Mouse (Mus musculus): ENCODE results near the gene Zfp346.
"Not testable (repeated sequence)": the region's sequence is repeated elsewhere in the genome, so short reads cannot be mapped to it uniquely, and the experiment has no call there.

Gene Zfp346

DNA sequence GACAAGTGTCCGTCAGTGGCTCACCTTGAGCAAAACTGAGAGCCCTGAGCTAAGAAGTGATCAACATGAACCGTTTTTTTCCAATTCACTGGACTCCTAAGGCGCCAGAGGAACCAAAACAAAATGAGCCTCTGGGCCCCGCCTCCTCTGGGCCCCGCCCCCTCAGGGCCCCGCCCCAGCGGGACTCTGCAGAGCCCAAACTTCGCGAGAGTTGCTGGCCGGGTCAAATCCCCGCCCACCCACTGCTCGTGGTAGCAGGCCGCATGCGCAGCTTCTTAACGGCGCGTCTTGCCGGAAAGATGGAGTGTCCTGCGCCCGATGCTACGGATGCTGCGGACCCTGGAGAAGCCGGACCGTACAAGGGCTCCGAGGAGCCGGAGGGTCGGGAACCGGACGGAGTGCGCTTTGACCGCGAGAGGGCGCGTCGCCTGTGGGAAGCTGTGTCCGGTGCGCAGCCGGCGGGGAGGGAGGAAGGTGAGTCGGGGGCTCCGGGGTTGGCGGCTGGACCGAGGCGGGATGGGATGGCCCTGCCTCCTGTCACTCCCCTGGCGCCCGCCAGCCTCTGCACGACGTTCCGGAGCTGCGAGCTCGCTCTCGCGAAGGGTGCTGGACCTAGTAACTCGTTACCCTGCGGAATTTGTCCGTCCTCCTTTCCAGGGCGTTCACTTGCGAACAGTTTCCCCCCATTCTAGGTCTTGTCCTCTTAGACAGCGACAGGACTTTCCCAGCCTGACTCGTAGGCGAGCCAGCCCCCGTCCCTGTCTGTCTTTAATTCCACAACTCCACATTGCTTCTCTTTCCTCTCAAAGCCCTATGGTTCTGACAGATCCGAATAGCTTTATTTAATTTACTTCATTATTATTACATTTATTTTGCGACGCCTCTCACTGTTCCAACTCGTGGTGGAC lies at the start of gene Zfp346:
TSS of gene Zfp346 (plus strand) at position 267 of the 908 bp plus-strand sequence.
- DNase-seq (ENCODE audit: low spot score) = peak; percentile 97

GRCm38 (mm10) chr13:55058042-55058441 lies 47.1 kb upstream of the Zfp346 start:
- DNase-seq (ENCODE audit: low spot score) = peak; percentile 12

- no peak for DNase-seq (ENCODE audit: low spot score)
These were observed 41.8 kb upstream of the Zfp346 start for GRCm38 (mm10) chr13:55063276-55063675.

DNA sequence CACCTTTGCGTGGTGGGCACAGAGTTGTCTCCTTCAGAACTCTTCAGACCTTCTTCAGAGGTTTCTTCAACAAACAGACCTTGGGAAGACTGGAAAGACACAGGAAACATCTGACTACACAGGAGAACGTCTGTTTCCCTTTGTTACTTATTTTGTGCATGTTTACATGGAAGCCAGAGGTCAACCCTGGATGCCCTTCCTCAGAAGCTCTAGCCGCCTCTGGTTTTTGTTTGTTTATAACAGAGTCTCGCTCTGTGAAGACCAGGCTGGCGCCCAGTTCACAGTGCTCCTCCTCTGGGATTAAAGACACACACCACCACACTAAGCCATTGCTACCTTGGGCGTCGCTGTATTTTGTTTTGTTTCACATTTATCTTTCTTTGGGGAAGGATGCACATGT lies 35.4 kb upstream of the Zfp346 start:
- DNase-seq (ENCODE audit: low spot score) = no peak

DNA sequence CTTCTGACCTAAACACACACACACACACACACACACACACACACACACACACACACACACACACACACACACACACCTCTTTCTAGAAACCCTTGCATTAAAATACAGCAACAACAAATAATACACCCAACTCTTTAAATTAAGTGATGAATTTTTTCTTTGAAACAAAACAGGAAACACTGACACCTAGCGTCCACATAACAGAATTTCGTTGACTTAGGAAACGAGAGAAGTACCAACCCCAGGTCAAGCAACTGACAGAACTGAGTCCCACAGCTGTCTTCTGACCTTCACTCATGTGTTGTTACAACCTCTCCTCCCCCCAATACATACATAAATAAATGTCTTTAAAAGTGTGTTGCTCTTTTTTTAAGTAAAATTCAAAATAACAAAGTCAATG lies 33.8 kb upstream of the Zfp346 start:
- peak; percentile 71 for DNase-seq (ENCODE audit: low spot score)

DNA sequence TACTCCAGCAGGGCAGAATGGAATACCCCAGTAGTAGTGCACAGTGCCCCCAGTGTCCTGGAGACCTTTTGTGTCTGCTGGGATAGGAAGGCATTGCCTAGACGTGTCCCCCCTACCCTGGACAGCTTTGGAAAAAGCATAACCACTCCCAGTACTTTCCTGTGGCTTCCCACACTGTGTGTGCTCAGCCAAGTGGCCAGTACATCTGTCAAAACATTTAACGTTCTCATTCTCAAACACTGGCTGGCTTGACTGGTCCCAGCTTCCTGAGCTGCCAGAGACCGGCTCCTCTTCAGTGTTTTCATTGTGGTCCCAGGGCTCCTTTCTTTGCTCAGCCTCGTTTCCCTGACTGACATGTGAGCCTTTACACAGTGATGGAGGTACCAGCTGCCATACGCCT lies 29.5 kb upstream of the Zfp346 start:
- DNase-seq (ENCODE audit: low spot score) = no peak

- DNase-seq (ENCODE audit: low spot score) = no peak
These were observed 12.5 kb upstream of the Zfp346 start for GRCm38 (mm10) chr13:55092588-55092987.

GRCm38 (mm10) chr13:55097841-55098240 lies 7.3 kb upstream of the Zfp346 start:
- not testable (repeated sequence) for DNase-seq (ENCODE audit: low spot score)

DNA sequence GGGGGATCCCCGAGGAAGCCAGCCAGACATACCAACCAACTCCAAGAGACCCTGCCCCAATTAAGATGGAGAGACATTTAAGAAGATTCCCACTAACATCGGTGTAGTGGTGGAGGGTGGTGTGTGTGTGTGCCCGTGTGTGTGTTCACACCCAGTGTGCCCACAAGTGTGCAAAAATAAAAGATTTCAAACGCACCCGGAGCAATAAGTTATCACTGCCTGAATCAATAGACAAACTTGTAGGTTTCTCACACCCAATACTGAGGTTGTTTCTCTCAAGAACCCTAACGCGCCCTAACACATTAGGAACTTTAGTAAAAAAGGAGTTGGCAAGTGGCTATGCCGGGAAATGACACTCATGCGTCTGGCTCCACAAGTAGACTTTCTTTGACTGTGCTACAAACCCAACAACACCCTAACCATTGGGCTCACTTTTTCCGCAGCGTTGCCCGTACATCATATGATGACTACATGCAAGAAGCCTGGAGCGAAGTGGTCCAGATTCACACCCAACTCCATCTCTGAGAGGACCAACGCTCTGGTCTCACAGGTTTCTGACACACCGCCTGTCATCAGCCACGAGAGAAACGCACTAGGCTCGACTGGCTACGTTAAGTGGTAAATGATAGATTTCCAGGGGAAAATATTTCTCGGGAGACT lies 5.9 kb upstream of the Zfp346 start:
- peak; percentile 65 for DNase-seq (ENCODE audit: low spot score)

DNA sequence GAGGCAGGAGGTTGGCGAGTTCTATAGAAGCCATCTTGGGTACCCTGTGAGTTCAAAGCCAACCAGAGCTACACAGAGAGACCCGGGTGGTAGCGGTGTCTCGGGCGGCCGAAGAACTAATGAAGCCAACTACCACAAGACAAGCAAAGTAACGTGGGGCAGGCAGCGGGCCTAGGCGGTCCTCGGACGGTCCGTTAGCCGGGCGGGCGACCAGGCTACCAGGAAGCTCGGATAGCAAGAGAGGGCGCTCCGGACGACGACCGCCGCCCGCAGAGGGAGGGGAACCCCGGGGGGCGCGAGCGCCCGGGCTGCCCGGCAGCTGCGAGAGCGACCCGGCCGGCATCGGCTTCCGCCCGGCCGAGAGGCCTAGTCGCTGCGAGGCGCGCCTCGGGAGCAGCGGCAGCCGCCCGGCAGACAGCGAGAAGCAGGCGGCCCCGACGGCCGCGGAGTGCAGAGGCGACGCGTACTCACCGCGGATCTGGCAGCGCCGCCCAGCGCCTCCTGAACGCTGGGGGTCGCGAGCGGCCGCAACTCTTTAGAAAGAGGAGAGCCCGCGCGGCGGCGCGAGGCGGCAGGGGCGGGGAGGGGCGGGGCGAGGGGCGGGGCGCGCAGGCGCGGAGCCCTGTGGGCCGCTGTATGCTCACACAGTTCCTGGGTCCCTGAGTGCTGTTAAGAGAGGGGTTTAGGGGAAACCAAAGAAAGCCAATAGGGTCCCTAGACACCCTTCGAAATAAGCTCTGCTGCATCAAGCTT lies 5.2 kb upstream of the Zfp346 start, which contains the start of gene Uimc1:
TSS of gene Uimc1 (minus strand) at position 575 of the 753 bp plus-strand sequence.
- DNase-seq (ENCODE audit: low spot score) = peak; percentile 92

DNA sequence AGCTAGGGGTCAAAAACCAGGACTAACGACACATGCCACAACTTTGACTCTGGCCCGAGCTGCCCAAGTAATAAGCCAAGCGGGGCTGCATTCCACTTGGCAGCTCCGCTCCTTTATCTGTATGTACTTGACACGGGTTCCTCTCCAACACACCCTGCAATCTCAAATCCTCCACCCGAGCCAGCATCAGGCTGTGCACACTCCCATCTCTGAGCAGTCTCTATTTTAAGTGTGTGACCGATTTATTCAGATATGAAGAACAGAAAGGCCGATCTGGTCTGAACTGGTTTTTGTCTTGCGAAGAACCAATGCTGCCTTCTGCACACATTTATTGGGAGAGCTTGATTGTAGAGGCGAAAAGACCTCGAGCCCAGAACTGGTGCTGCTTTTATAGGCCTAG lies 3.5 kb upstream of the Zfp346 start:
- no peak for DNase-seq (ENCODE audit: low spot score)

DNA sequence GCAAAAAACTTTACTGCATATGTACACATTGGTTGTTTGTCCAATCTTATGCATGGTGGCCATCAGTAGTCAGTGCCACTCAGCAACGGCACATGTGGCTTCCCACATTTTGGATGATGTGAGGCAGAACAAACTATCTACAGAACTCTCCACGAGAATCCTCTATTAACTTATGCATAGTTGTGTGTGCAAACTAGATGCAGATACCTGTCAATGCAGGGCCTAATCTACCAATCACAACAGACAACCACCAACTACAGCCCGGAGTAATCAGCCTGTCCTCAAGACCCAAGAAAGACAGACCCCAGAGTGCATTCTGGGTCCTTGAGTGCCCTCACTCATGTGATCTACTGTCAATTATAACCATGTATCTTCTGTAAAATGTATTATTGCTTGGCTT lies 2.7 kb upstream of the Zfp346 start:
- DNase-seq (ENCODE audit: low spot score) = no peak

- DNase-seq (ENCODE audit: low spot score) = no peak
These were observed 1.8 kb upstream of the Zfp346 start for GRCm38 (mm10) chr13:55103351-55103750.

GRCm38 (mm10) chr13:55105953-55106691 lies 1.0 kb downstream of the Zfp346 start:
- DNase-seq (ENCODE audit: low spot score) = peak; percentile 48

DNA sequence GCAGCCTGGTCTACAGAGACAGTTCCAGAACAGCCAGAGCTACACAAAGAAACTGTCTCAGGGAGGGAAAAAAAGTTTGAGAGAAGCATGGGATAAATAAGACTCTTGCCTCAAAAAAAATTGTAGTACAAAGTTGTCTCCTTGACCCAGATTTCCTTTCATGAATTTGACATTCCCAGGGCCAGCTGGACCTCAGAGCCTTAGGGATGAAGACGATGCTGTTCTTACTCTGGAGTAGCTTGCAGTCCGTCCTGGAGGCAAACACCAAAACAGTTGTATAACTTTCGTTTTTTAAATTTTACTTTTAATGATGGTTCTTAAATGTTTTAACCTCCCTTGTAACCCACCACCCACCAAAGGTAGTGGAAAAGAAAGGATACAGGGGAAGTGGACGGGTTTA lies 2.0 kb downstream of the Zfp346 start:
- DNase-seq (ENCODE audit: low spot score) = no peak

DNA sequence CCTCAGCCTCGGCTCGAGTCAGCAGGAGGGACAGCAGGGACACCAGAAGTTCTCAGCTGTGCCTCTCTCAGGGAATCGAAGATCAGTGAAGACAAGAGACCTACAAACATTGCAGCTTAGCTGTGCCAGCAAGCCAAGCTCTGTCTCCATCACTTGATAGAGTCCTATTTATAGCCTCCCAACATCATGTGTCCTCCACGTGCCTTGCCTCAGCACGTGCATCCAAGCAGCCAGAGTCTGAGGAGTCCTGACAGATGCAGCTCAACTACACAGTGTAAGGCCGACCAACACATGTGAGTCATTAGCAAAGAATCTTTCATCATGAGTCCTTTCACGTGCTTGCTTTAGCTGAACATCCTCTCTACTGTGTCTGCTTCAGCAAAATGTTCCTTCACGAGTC lies 2.6 kb downstream of the Zfp346 start:
- DNase-seq (ENCODE audit: low spot score) = peak; percentile 21

GRCm38 (mm10) chr13:55114375-55114774 lies 9.3 kb downstream of the Zfp346 start:
- no peak for DNase-seq (ENCODE audit: low spot score)

- DNase-seq (ENCODE audit: low spot score) = no peak
These were observed 19.8 kb downstream of the Zfp346 start for GRCm38 (mm10) chr13:55124903-55125302.

- DNase-seq (ENCODE audit: low spot score) = no peak
These were observed 28.3 kb downstream of the Zfp346 start, which contains the start of gene Gm17617 for GRCm38 (mm10) chr13:55133448-55133847. Gene Gm17617 (minus strand): TSS chr13:55133548.

DNA sequence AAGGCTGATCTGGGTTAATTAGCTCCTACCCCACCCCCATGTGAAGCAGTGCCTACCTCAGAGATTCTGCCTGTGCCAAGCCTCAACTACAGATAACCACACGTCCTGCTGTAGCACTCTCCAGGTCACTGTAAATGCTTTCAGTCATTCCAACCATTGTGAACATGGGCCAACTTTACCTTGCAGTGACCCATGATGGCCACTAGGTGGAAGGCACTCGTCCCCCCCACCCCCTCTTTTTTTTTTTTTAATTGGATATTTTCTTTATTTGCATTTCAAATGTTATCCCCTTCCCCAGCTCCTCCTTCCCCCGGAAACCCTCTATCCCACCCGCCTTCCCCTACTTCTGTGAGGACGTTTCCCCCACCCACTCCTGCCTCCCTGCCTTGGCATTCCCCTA lies 30.3 kb downstream of the Zfp346 start:
- peak; percentile 12 for DNase-seq (ENCODE audit: low spot score)

GRCm38 (mm10) chr13:55140271-55140670 lies 35.2 kb downstream of the Zfp346 start:
- DNase-seq (ENCODE audit: low spot score) = no peak

Data from MN1 (cell line).